Mouse (Mus musculus) lung, adult 18-20 months (tissue): ENCODE results near the gene Paqr7.

ENCODE experiments used
- DNase-seq, 2 experiments: peaks; one replicate each; pipeline ENCODE4 v3.0.0; 2022; ENCODE audit warnings: mixed read lengths in 2 of 2

Paqr7 gene

GRCm38 (mm10) chr4:134538997-134539580, 42.6 kb downstream of the Paqr7 start:
- no peak for DNase-seq

GRCm38 (mm10) chr4:134542726-134543125, 46.2 kb downstream of the Paqr7 start:
- no peak for DNase-seq

- DNase-seq = peak; percentile 86 to 90
These were observed 46.8 kb downstream of the Paqr7 start for GRCm38 (mm10) chr4:134543261-134543660.

- DNase-seq = peak; percentile 67 to 81
These were observed 50.6 kb downstream of the Paqr7 start for GRCm38 (mm10) chr4:134546814-134547705.

GRCm38 (mm10) chr4:134548169-134548938, 51.9 kb downstream of the Paqr7 start:
- DNase-seq = peak; percentile 37 to 52

- DNase-seq = no peak
These were observed 53.4 kb downstream of the Paqr7 start for GRCm38 (mm10) chr4:134549899-134550298.

GRCm38 (mm10) chr4:134551494-134552316, 55.2 kb downstream of the Paqr7 start, which contains the start of gene Selenon:
Gene Selenon (minus strand): TSS chr4:134552166.
- peak; percentile 73 to 80 for DNase-seq

GRCm38 (mm10) chr4:134553631-134554030, 57.1 kb downstream of the Paqr7 start:
- DNase-seq = no peak

GRCm38 (mm10) chr4:134555956-134556580, 59.6 kb downstream of the Paqr7 start:
- no peak for DNase-seq

GRCm38 (mm10) chr4:134557626-134558249, 61.2 kb downstream of the Paqr7 start:
- no peak for DNase-seq

GRCm38 (mm10) chr4:134558570-134559113, 62.1 kb downstream of the Paqr7 start:
- DNase-seq = no peak

- no peak for DNase-seq
These were observed 62.7 kb downstream of the Paqr7 start for GRCm38 (mm10) chr4:134559154-134559553.
